ENCODE assay signal across 9 mouse cellular contexts in genomic region chr16:66005954-66006580, GRCm38 (mm10).
DNase-seq lines count a peak whose midpoint lies in the region; ATAC-seq lines count a peak whose summit lies in the region.
"Had no signal": no experiment of that assay in that cellular context is flagged by ENCODE, and none has a peak within 500 bp of the region (broad histone marks: within the 10 kb centered on the region; RNA-seq: fewer than 3 reads in every experiment).

No protein-coding gene starts in this region.

- H3K4me3 ChIP-seq in midbrain, embryonic 15.5 days = no peak overlapping the region
- H3K4me3 ChIP-seq in midbrain, embryonic 10.5 days = no peak overlapping the region
- no peak overlapping the region for H3K4me3 ChIP-seq in hindbrain, embryonic 14.5 days (replicated peaks; ENCODE audit: low read length)
- H3K4me3 ChIP-seq: hindbrain, embryonic 15.5 days had no signal

- no peaks in the 10 kb centered on the region for H3K9me3 ChIP-seq in midbrain, embryonic 15.5 days
- no peaks in the 10 kb centered on the region for H3K9me3 ChIP-seq in midbrain, embryonic 10.5 days (replicated peaks)
- H3K9me3 ChIP-seq in hindbrain, embryonic 14.5 days (ENCODE audit: control insufficient read depth, low read length) = no peaks in the 10 kb centered on the region
- H3K9me3 ChIP-seq: hindbrain, embryonic 15.5 days had no signal

- H3K9ac ChIP-seq in midbrain, embryonic 15.5 days = no peak overlapping the region
- H3K9ac ChIP-seq in hindbrain, embryonic 14.5 days = no peak overlapping the region
- H3K9ac ChIP-seq: hindbrain, embryonic 15.5 days had no signal

- 54% methylated on average over 7 of the region's 7 CpGs for WGBS in midbrain, embryonic 15.5 days
- WGBS in midbrain, embryonic 10.5 days = 60% methylated on average over 7 of the region's 7 CpGs
- WGBS in hindbrain, embryonic 14.5 days = 47% methylated on average over 7 of the region's 7 CpGs

- peak; percentile 6 for DNase-seq in cerebellum, adult 9-10 months
- DNase-seq in cerebellum, adult 11-12 months = no peak
- no peak for DNase-seq in midbrain, embryonic 10.5 days (ENCODE audit: low spot score)
- DNase-seq in cerebellum, postnatal 14 days = peak; percentile 51 to 66
- DNase-seq in hindbrain, embryonic 14.5 days (ENCODE audit: low spot score) = peak; percentile 82
- DNase-seq in lung, postnatal 36 days = peak; percentile 52
- DNase-seq in T-cell, adult 2 months (ENCODE audit: low spot score) = no peak

- H3K27ac ChIP-seq in midbrain, embryonic 15.5 days = no peak overlapping the region
- no peak overlapping the region for H3K27ac ChIP-seq in midbrain, embryonic 10.5 days (replicated peaks)
- H3K27ac ChIP-seq in hindbrain, embryonic 14.5 days = no peak overlapping the region
- H3K27ac ChIP-seq: hindbrain, embryonic 15.5 days had no signal

- H3K27me3 ChIP-seq in midbrain, embryonic 15.5 days (replicated peaks) = no peaks in the 10 kb centered on the region
- no peaks in the 10 kb centered on the region for H3K27me3 ChIP-seq in midbrain, embryonic 10.5 days (ENCODE audit: low read depth, poor library complexity, severe bottlenecking)
- no peaks in the 10 kb centered on the region for H3K27me3 ChIP-seq in hindbrain, embryonic 14.5 days (ENCODE audit: control insufficient read depth, insufficient read depth, low read length)
- H3K27me3 ChIP-seq: hindbrain, embryonic 15.5 days had no signal

- peak; percentile 69 for ATAC-seq in midbrain, embryonic 15.5 days (replicated peaks)
- ATAC-seq in hindbrain, embryonic 14.5 days (ENCODE audit: low FRiP score) = no peak

- H3K4me1 ChIP-seq in midbrain, embryonic 15.5 days = no peaks in the 10 kb centered on the region
- H3K4me1 ChIP-seq in midbrain, embryonic 10.5 days = no peaks in the 10 kb centered on the region
- no peaks in the 10 kb centered on the region for H3K4me1 ChIP-seq in hindbrain, embryonic 14.5 days (replicated peaks; ENCODE audit: control insufficient read depth, insufficient read depth, low read length)
- H3K4me1 ChIP-seq: hindbrain, embryonic 15.5 days had no signal

- H3K36me3 ChIP-seq in midbrain, embryonic 15.5 days (replicated peaks) = no peaks in the 10 kb centered on the region
- no peaks in the 10 kb centered on the region for H3K36me3 ChIP-seq in midbrain, embryonic 10.5 days
- no peaks in the 10 kb centered on the region for H3K36me3 ChIP-seq in hindbrain, embryonic 14.5 days (replicated peaks; ENCODE audit: control insufficient read depth, insufficient read depth)
- H3K36me3 ChIP-seq: hindbrain, embryonic 15.5 days had no signal

- H3K4me2 ChIP-seq in midbrain, embryonic 15.5 days = no peak overlapping the region
- no peak overlapping the region for H3K4me2 ChIP-seq in hindbrain, embryonic 14.5 days (replicated peaks)
- H3K4me2 ChIP-seq: hindbrain, embryonic 15.5 days had no signal

Comparison
In these comparisons a context has a peak if more than half of its experiments do, and no peak if none do; other contexts are left out.
1. DNase-seq: peak in cerebellum, adult 9-10 months (single experiment), cerebellum, postnatal 14 days (2 of 2), hindbrain, embryonic 14.5 days (single experiment) and lung, postnatal 36 days (single experiment); none in cerebellum, adult 11-12 months (single experiment), midbrain, embryonic 10.5 days (single experiment) and T-cell, adult 2 months (single experiment).